Mouse (Mus musculus) liver, embryonic 12.5 days (tissue): Measurements from ENCODE around the gene Senp7. TPM values are rescaled to one million over a fixed set of nuclear protein-coding genes. Genes with fewer than 3 reads are reported as not detected.
"Not testable (repeated sequence)": the region's sequence is repeated elsewhere in the genome, so short reads cannot be mapped to it uniquely, and the experiment has no call there.

Experiments used
- ATAC-seq: fragments of 200-750 bp; cut with Nextera tagmentation; 2 replicates; pipeline ENCODE4 v1.8.0; 2017; ENCODE audit warnings: moderate number of reproducible peaks, mild to moderate bottlenecking, moderate library complexity
- H3K27ac ChIP-seq: fragments of 300-500 bp; sonication (generic); 2 replicates; pipeline ENCODE4 v1.5.1; 2016; ENCODE audit warnings: mild to moderate bottlenecking
- H3K27me3 ChIP-seq: fragments of 300-500 bp; sonication (generic); replicated peaks from 2 replicates; pipeline ENCODE4 v1.6.1; 2016; ENCODE audit warnings: mild to moderate bottlenecking, moderate library complexity
- H3K36me3 ChIP-seq: fragments of 300-500 bp; sonication (generic); 2 replicates; pipeline ENCODE4 v1.6.1; 2016; ENCODE audit warnings: mild to moderate bottlenecking, moderate library complexity
- H3K4me1 ChIP-seq: fragments of 300-500 bp; sonication (generic); 2 replicates; pipeline ENCODE4 v1.6.1; 2016
- H3K4me2 ChIP-seq: fragments of 300-500 bp; sonication (generic); 2 replicates; pipeline ENCODE4 v1.6.1; 2016; ENCODE audit warnings: mild to moderate bottlenecking, moderate library complexity
- H3K4me3 ChIP-seq: fragments of 300-500 bp; sonication (generic); 2 replicates; pipeline ENCODE4 v1.5.1; 2016; ENCODE audit warnings: mild to moderate bottlenecking, moderate library complexity
- H3K9ac ChIP-seq: fragments of 300-500 bp; sonication (generic); 2 replicates; pipeline ENCODE4 v1.6.1; 2016; ENCODE audit warnings: mild to moderate bottlenecking, moderate library complexity
- H3K9me3 ChIP-seq: fragments of 300-500 bp; sonication (generic); replicated peaks from 2 replicates; pipeline ENCODE4 v1.6.1; 2016; ENCODE audit warnings: mild to moderate bottlenecking, moderate library complexity
- WGBS: fragments of 180-500 bp; shearing (Covaris S2); methylation state at CpG from one replicate; pipeline ENCODE4 v1.1.7; 2016; ENCODE audit not compliant: insufficient replicate concordance; 5-methylcytosine and 5-hydroxymethylcytosine counted together
- polyA plus RNA-seq: library from polyadenylated mRNA; unstranded; fragments of >200 nt; fragmentation: Nextera tagmentation; extraction: Ambion mirVana; gene quantifications from 2 replicates; pipeline ENCODE4 v1.2.1, GENCODE M21; 2016

Gene Senp7
- polyA plus RNA-seq, 1 experiment from 2014 or later: 21.0 TPM

GRCm38 (mm10) chr16:56096401-56097018 is 48.4 kb downstream of the Senp7 start:
- H3K9me3 ChIP-seq, H3K9ac ChIP-seq, H3K4me2 ChIP-seq, H3K4me3 ChIP-seq, ATAC-seq, H3K27me3 ChIP-seq: not testable (repeated sequence)
- Histone ChIP-seq H3K36me3 (peaks cover 62% of the 10 kb centered on the region), H3K27ac (peak overlapping the region; percentile 78), H3K4me1 (peaks cover 16% of the 10 kb centered on the region)

DNA sequence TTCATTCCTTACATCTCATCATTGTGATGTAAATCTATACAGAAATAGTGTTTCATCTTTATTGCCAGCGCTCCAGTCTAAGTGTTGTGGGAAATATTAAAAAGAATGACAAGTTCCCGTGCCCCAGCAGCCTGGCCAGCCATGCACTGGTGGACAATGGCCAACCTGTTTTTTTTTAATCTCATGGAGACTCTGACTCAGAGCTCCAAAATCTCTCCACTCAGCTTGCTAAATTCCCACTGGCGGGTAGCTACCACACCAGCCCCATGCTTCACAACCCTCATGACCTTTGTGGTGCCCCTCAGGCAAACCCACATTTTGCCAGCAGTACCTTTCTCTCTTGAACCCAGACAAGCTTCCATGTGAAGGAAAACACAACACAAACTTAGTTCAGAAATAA is 67.6 kb downstream of the Senp7 start:
- no peak for ATAC-seq
- H3K27me3 ChIP-seq: no peaks in the 10 kb centered on the region
- no peak overlapping the region for H3K4me3 ChIP-seq
- no peak overlapping the region for H3K9ac ChIP-seq
- no peak overlapping the region for H3K27ac ChIP-seq
- no peak overlapping the region for H3K4me2 ChIP-seq
- 87% methylated on average over 3 of the region's 3 CpGs for WGBS
- H3K36me3 ChIP-seq: peaks cover 57% of the 10 kb centered on the region
- no peaks in the 10 kb centered on the region for H3K9me3 ChIP-seq
- H3K4me1 ChIP-seq: no peaks in the 10 kb centered on the region

DNA sequence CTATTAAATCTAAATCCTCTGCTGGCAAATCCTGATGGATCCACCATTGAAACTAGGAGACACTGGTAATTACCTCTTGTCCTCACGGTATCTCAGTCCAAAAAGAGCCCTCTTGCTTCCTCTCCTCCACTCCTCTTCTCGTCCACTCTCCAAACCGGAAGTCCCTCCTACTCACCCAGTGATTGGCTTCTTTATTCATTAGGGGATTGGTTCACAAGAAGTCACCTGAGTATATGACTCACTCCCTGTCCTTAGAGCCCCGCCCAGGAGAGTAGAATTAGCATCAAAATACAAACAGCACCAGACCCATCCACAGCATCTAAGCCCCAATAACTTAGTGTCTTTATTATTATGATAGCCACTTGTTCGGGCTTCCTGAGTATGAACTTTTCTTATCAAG is 68.0 kb downstream of the Senp7 start:
- H3K9ac ChIP-seq: no peak overlapping the region
- H3K27me3 ChIP-seq: no peaks in the 10 kb centered on the region
- H3K36me3 ChIP-seq: peaks cover 59% of the 10 kb centered on the region
- 84% methylated on average over 5 of the region's 5 CpGs for WGBS
- no peak for ATAC-seq
- H3K4me3 ChIP-seq: no peak overlapping the region
- no peaks in the 10 kb centered on the region for H3K4me1 ChIP-seq
- no peak overlapping the region for H3K4me2 ChIP-seq
- no peak overlapping the region for H3K27ac ChIP-seq
- no peaks in the 10 kb centered on the region for H3K9me3 ChIP-seq

GRCm38 (mm10) chr16:56117327-56118180 is 69.4 kb downstream of the Senp7 start:
- Histone ChIP-seq H3K4me1 (no peaks in the 10 kb centered on the region), H3K9ac (no peak overlapping the region), H3K4me3 (no peak overlapping the region), H3K4me2 (no peak overlapping the region), H3K36me3 (peaks cover 52% of the 10 kb centered on the region), H3K27me3 (no peaks in the 10 kb centered on the region), H3K9me3 (no peaks in the 10 kb centered on the region), H3K27ac (no peak overlapping the region)
- no peak for ATAC-seq
- 86% methylated on average over 10 of the region's 10 CpGs for WGBS

DNA sequence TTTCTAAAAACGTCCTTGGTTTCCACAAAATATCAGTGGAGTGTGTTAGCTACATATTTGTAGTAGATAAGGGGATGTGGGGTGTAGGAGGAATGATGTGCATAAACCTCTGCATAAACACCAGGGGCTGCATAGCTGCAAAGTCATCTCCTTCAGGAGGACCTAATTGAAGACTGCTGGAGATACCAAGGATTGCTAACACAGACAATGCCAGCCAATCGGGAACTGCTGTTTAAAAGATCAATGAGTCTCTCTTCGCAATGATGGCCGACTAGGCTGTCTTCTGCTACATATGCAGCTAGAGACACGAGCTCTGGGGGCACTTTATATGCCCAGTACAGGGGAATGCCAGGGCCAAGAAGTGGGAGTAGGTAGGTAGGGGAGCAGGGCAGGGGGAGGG is 74.4 kb downstream of the Senp7 start:
- no peak overlapping the region for H3K4me3 ChIP-seq
- H3K9ac ChIP-seq: no peak overlapping the region
- H3K4me2 ChIP-seq: no peak overlapping the region
- no peaks in the 10 kb centered on the region for H3K27me3 ChIP-seq
- no peaks in the 10 kb centered on the region for H3K4me1 ChIP-seq
- H3K9me3 ChIP-seq: no peaks in the 10 kb centered on the region
- no peak overlapping the region for H3K27ac ChIP-seq
- WGBS: 66% methylated on average over 5 of the region's 5 CpGs
- ATAC-seq: no peak
- H3K36me3 ChIP-seq: peaks cover 55% of the 10 kb centered on the region

- Histone ChIP-seq H3K4me3 (no peak overlapping the region), H3K9ac (no peak overlapping the region), H3K4me2 (no peak overlapping the region), H3K4me1 (no peaks in the 10 kb centered on the region), H3K9me3 (no peaks in the 10 kb centered on the region), H3K27me3 (no peaks in the 10 kb centered on the region), H3K36me3 (peaks cover 64% of the 10 kb centered on the region), H3K27ac (no peak overlapping the region)
- no peak for ATAC-seq
- WGBS: 84% methylated on average over 3 of the region's 3 CpGs
Observed at GRCm38 (mm10) chr16:56124045-56124444, 75.9 kb downstream of the Senp7 start.

- no peak for ATAC-seq
- H3K27ac ChIP-seq: no peak overlapping the region
- H3K36me3 ChIP-seq: peaks cover 24% of the 10 kb centered on the region
- no peaks in the 10 kb centered on the region for H3K27me3 ChIP-seq
- no peak overlapping the region for H3K4me3 ChIP-seq
- 44% methylated on average over 3 of the region's 3 CpGs for WGBS
- no peak overlapping the region for H3K4me2 ChIP-seq
- no peak overlapping the region for H3K9ac ChIP-seq
- H3K4me1 ChIP-seq: no peaks in the 10 kb centered on the region
- H3K9me3 ChIP-seq: no peaks in the 10 kb centered on the region
Observed at GRCm38 (mm10) chr16:56131666-56132065, 83.5 kb downstream of the Senp7 start.

GRCm38 (mm10) chr16:56134149-56134548 is 86.0 kb downstream of the Senp7 start:
- peaks cover 11% of the 10 kb centered on the region for H3K36me3 ChIP-seq
- H3K9me3 ChIP-seq: no peaks in the 10 kb centered on the region
- H3K27ac ChIP-seq: no peak overlapping the region
- H3K4me1 ChIP-seq: no peaks in the 10 kb centered on the region
- H3K9ac ChIP-seq: no peak overlapping the region
- WGBS: 56% methylated on average over 4 of the region's 4 CpGs
- H3K27me3 ChIP-seq: no peaks in the 10 kb centered on the region
- H3K4me3 ChIP-seq: no peak overlapping the region
- no peak overlapping the region for H3K4me2 ChIP-seq
- ATAC-seq: no peak

DNA sequence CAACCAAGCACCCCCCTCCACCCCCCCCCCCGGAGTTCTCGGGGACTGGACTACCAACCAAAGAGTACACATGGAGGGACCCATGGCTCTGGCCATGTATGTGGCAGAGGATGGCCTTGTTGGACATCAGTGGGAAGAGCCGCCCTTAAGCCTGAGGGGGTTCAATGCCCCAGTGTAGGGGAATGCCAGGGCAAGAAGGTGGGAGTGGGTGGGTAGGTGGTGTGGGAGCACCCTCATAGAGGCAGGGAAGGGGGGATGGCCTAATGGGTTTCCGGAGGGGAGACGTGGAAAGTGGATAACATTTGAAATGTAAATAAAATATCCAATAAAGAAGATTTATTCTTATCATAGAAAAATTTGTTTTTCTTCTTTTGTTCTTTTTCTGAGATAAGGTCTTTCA is 89.5 kb downstream of the Senp7 start:
- H3K9ac ChIP-seq, H3K9me3 ChIP-seq, H3K4me3 ChIP-seq, H3K4me1 ChIP-seq, H3K4me2 ChIP-seq, H3K27ac ChIP-seq, ATAC-seq, H3K27me3 ChIP-seq: not testable (repeated sequence)
- peaks cover 13% of the 10 kb centered on the region for H3K36me3 ChIP-seq
- 91% methylated on average over 5 of the region's 5 CpGs for WGBS

- Histone ChIP-seq H3K9me3 (no peaks in the 10 kb centered on the region), H3K27me3 (no peaks in the 10 kb centered on the region), H3K9ac (no peak overlapping the region), H3K4me2 (no peak overlapping the region), H3K4me3 (no peak overlapping the region), H3K27ac (no peak overlapping the region), H3K4me1 (no peaks in the 10 kb centered on the region), H3K36me3 (peaks cover 13% of the 10 kb centered on the region)
- WGBS: 53% methylated on average over 3 of the region's 3 CpGs
- ATAC-seq: no peak
Observed at GRCm38 (mm10) chr16:56139921-56140320, 91.8 kb downstream of the Senp7 start.

DNA sequence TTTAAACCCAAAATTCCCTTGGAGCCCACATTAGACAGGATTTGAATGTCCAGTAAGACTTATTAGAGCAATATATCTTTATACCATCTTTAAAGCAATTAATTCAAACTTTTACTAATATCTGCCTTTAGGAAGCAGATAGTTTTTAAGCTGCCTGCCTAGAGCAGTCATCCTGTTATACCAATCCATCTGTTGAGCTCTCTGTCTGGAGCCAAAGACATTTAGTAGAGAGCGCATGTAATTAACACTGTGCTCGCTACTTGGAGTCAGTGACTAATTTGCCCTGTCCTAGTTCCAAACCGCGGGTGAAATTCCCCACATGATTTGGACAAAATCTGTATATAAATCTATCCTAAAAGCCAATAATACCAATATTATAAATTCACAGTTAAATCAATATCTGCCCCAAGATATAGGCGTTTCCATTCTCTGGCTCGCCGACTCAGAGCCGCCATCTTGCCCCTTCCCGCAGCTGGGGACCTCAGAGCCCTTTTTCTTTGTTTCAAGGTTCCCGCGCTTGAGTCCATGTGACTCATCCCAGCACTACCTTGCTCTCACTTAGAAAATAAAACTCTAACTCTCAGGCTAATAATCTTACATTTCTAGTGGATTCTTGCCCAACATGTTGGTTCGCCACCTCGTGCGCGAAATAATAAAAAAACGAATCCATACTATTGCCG is 96.9 kb downstream of the Senp7 start:
- H3K9me3 ChIP-seq: no peaks in the 10 kb centered on the region
- H3K9ac ChIP-seq: no peak overlapping the region
- no peak overlapping the region for H3K27ac ChIP-seq
- ATAC-seq: no peak
- no peak overlapping the region for H3K4me3 ChIP-seq
- peaks cover 2% of the 10 kb centered on the region; the same call in 1 of the 2 replicates for H3K36me3 ChIP-seq
- no peaks in the 10 kb centered on the region for H3K4me1 ChIP-seq
- WGBS: 93% methylated on average over 17 of the region's 17 CpGs
- no peaks in the 10 kb centered on the region for H3K27me3 ChIP-seq
- no peak overlapping the region for H3K4me2 ChIP-seq

- H3K4me1 ChIP-seq: no peaks in the 10 kb centered on the region
- no peak overlapping the region for H3K9ac ChIP-seq
- no peak overlapping the region for H3K4me3 ChIP-seq
- no peaks in the 10 kb centered on the region; the same call in 1 of the 2 replicates for H3K36me3 ChIP-seq
- H3K4me2 ChIP-seq: no peak overlapping the region
- no peak for ATAC-seq
- H3K27me3 ChIP-seq: no peaks in the 10 kb centered on the region
- WGBS: 29% methylated on average over 2 of the region's 2 CpGs
- H3K9me3 ChIP-seq: no peaks in the 10 kb centered on the region
- H3K27ac ChIP-seq: no peak overlapping the region
Observed at GRCm38 (mm10) chr16:56147679-56148078, 99.5 kb downstream of the Senp7 start.
